Mouse (Mus musculus) thymus, postnatal 10 days (tissue): ENCODE data around the gene Nfia.

Experiments
- DNase-seq, 2 experiments: peaks; one replicate each; pipeline ENCODE4 v3.0.0; 2021; ENCODE audit warnings: low spot score in 2 of 2

The Nfia gene

GRCm38 (mm10) chr4:97911755-97912154 is 139.2 kb downstream of the Nfia start:
- no peak for DNase-seq

GRCm38 (mm10) chr4:97912155-97912554 is 139.6 kb downstream of the Nfia start:
- DNase-seq, result no peak

- no peak for DNase-seq
Measured at GRCm38 (mm10) chr4:97912560-97912959, 140.0 kb downstream of the Nfia start.

GRCm38 (mm10) chr4:97914348-97914747 is 141.8 kb downstream of the Nfia start:
- no peak for DNase-seq

- DNase-seq, result no peak
Measured at GRCm38 (mm10) chr4:97914761-97915160, 142.2 kb downstream of the Nfia start.

GRCm38 (mm10) chr4:97917568-97917967 is 145.0 kb downstream of the Nfia start:
- DNase-seq, result no peak

- no peak for DNase-seq
Measured at GRCm38 (mm10) chr4:97918675-97919074, 146.1 kb downstream of the Nfia start.

GRCm38 (mm10) chr4:97919773-97920172 is 147.2 kb downstream of the Nfia start:
- no peak for DNase-seq

- no peak for DNase-seq
Measured at GRCm38 (mm10) chr4:97920287-97921079, 147.9 kb downstream of the Nfia start.

GRCm38 (mm10) chr4:97921682-97922081 is 149.1 kb downstream of the Nfia start:
- no peak for DNase-seq

- no peak for DNase-seq
Measured at GRCm38 (mm10) chr4:97923248-97923647, 150.7 kb downstream of the Nfia start.

GRCm38 (mm10) chr4:97923876-97924316 is 151.4 kb downstream of the Nfia start:
- no peak for DNase-seq

GRCm38 (mm10) chr4:97924414-97924813 is 151.9 kb downstream of the Nfia start:
- DNase-seq, result no peak

- DNase-seq, result no peak
Measured at GRCm38 (mm10) chr4:97924855-97925254, 152.3 kb downstream of the Nfia start.

GRCm38 (mm10) chr4:97925644-97926043 is 153.1 kb downstream of the Nfia start:
- DNase-seq, result no peak

GRCm38 (mm10) chr4:97926607-97927308 is 154.2 kb downstream of the Nfia start:
- no peak for DNase-seq

GRCm38 (mm10) chr4:97927309-97927656 is 154.7 kb downstream of the Nfia start:
- DNase-seq, result no peak

GRCm38 (mm10) chr4:97936371-97936770 is 163.8 kb downstream of the Nfia start:
- no peak for DNase-seq

GRCm38 (mm10) chr4:97936912-97937311 is 164.4 kb downstream of the Nfia start:
- DNase-seq, result no peak

- DNase-seq, result no peak
Measured at GRCm38 (mm10) chr4:97939492-97939891, 167.0 kb downstream of the Nfia start.

GRCm38 (mm10) chr4:97939920-97940520 is 167.5 kb downstream of the Nfia start:
- no peak for DNase-seq

- no peak for DNase-seq
Measured at GRCm38 (mm10) chr4:97941616-97942015, 169.1 kb downstream of the Nfia start.

- no peak for DNase-seq
Measured at GRCm38 (mm10) chr4:97944309-97944708, 171.8 kb downstream of the Nfia start.
